Mouse (Mus musculus) heart, adult 8-10 months (tissue): ENCODE results near the gene Cfap74. TPM values are rescaled to one million over a fixed set of nuclear protein-coding genes. Genes with fewer than 3 reads are reported as not detected.

Experiments used
- DNase-seq: peaks from one replicate; pipeline ENCODE4 v3.0.0; 2022; ENCODE audit warnings: low spot score
- total RNA-seq, 4 experiments: library from RNA; stranded (reverse); gene quantifications; 2 replicates each; pipeline ENCODE4 v1.2.4; 2022

The Cfap74 gene
- total RNA-seq, 4 experiments from 2014 or later: 0.19 to 0.38 (median 0.27) TPM

DNA sequence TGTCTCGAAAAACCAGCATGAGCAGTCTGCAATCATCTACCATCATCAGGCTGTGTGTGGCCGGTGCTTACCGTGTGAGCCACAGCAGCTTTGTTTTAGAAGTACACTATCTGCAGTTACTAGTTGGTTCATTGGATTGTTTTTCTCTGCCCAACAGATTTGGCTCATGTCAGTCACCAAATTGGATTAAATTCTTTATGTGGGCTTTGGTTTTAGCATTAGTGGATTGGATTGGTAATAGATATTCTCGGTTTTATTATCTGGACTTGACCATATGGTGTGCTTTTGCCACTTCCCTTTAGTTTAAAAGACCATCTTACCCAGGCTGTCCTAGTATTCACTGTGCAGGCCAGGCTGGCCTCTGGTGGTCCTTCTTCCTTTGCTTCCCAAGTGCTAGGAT, 85.9 kb downstream of the Cfap74 start:
- DNase-seq: no peak

DNA sequence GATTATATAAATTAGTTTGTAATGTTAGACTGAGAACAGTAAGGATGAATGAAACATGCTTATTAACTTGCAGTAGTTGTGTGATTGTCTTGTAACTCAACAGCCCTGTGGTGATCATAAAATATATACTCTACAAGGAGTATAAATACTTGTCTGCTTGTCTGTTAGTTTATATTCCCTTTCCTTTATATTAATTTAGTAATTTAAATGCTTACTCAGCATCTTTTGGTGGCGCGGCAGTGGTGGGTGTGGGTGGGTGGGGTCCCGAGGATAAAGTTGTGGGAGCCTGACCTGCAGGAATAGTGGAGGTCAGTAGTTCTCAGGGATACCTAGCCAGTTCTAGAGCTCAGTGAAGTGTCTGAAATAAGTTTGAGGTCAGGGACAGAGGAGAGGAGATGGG, 89.0 kb downstream of the Cfap74 start:
- no peak for DNase-seq

DNA sequence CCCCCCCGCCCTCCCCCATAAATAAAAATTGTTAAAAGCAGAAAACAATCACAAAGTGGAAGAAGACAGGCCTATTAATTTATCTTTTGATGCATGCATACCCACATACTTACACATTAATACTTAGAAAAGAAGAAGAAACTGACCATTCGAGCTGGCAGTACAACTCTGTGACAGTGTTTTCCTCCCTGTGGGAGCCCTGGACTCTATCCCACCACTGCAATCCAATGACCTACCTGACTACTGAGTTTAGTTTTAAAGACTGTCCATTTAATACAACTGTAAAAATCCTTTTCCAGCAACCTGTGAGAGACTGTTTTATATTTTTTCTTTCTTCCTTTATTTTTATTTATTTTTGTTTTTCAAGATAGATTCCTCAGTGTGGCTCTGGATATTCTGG, 92.1 kb downstream of the Cfap74 start:
- DNase-seq: no peak

DNA sequence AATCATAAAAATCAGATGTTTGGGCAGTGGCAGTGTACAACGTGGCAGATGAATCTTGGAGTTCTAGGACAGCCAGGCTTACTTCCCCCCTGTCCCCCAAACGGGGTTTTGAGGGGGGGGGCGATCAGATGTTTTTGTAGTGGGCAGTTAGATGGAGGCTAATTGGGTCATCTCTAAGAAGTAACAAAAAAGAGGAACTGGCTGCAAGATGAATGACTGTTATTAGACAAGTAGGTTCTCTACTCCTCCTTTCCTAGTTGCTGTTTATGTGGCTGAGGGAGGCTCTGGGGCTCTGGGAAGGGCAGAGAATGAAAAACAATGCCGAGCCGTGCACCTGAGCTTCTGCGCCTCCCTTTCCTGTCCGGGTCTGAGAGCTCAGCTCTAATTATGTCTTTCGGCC, 96.1 kb downstream of the Cfap74 start:
- DNase-seq: no peak

DNA sequence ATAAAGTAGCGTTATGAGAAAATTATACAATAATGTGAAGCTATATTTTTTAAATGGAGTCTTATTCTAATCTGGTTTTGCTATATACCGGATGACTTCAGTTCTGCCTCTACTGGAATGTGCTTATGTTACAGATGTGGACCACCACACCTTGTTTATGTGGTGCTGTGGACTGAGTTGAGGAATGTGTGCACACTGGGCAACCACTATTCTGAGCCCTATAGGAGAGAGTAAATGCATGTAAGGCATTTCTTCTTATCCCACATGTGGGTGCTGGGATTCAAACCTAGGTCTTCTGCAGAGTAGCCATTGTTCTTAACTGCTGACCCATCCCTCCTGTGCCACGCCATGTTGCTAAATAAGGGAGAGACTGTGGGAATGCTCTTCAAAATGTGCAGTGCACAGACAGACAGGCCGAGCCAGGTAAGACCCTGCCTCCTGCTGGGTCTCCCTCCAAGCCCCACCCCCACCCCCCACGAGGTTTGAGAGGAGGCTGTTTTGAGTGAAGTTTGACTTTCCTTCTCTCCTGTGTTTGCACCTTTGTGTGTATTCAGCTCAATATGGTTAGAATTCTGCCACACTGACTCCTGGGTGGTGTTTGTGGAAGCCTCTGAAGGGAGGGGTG, 96.8 kb downstream of the Cfap74 start:
- DNase-seq: no peak

DNA sequence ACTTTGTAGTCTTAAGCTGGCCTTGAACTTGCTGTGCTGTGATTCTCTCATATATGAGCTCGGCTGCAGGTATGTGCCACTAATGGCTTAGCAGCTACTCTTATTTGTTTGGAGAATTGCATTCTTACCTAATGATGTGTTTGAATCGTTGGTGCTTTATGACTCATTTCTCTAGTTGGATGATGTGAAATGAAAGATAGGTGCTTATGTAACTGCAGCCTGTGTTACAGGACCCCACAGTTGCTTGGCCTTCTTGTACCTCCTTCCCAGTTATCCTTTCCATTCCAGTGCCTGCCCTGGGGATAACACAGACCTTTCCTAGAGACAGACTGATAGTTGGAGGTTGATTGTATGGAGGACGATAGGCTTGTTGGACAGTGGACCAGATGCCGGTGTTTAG, 99.6 kb downstream of the Cfap74 start:
- no peak for DNase-seq

DNA sequence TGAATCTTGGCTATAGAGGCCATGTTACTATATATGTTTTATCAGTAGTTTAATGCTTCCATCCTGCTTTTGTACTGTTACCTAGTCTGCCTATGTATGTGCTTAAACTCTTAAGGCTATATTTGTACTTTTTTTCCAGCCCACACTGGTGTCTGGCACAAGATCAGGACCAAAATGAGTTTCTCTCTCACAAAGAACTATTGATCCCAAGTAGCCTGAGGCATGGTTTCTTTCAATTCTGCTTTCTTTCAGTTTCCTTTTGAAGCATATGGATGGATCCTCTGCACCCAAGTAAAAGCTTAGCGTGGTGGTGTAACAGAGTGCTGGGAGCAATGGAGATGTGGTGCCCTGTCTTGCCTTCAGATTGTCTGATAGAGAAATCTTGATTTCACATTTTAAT, 102.0 kb downstream of the Cfap74 start:
- DNase-seq: no peak

DNA sequence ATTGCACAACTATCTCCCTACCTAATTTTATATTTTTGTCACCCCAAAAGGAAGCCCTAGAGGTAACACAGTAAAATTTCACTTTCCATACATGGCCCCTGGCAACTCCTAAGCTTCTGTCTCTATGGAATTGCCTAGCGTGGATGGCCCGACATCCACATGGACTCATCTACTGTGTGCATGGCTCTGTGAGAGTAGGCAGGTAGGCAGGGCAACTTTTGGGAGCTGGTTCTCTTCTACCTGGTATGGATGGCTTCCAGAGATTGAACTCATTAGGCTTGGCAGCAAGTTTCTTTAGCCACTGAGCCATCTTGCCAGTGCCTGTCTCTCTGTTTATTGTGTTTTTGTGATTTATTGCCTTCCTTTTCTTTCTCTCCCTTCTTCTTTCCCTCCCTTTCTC, 105.8 kb downstream of the Cfap74 start:
- no peak for DNase-seq

Other genes with a start within 250 kb of the Cfap74 start
- 10 to 100 TPM; 44.5 to 53.3 (median 49.0) TPM for gene Ski, start 186.6 kb upstream of the Cfap74 start, total RNA-seq
- gene Faap20, start 159.4 kb upstream of the Cfap74 start, total RNA-seq: 10 to 100 TPM; 12.4 to 17.8 (median 15.9) TPM
- 1 to 10 TPM; 4.1 to 7.8 (median 5.5) TPM for gene Prkcz, start 47.8 kb upstream of the Cfap74 start, total RNA-seq
- not detected for gene Gabrd, start 11.1 kb upstream of the Cfap74 start, total RNA-seq
- 1 to 10 TPM; 4.2 to 9.6 (median 6.2) TPM for gene Tmem52, start 59.9 kb downstream of the Cfap74 start, total RNA-seq
- gene Gnb1, start 82.2 kb downstream of the Cfap74 start, total RNA-seq: 100 to 1,000 TPM; 136 to 150 (median 142) TPM
- gene Nadk, start 153.2 kb downstream of the Cfap74 start, total RNA-seq: 10 to 100 TPM; 23.8 to 30.2 (median 29.1) TPM
- gene Slc35e2, start 192.2 kb downstream of the Cfap74 start, total RNA-seq: 1 to 10 TPM; 6.2 to 7.8 (median 6.9) TPM
- 10 to 100 TPM; 29.2 to 37.0 (median 30.2) TPM for gene Cdk11b, start 215.7 kb downstream of the Cfap74 start, total RNA-seq
- not detected for gene Gm10563, start 236.2 kb downstream of the Cfap74 start, total RNA-seq
- gene Mmp23, start 244.2 kb downstream of the Cfap74 start, total RNA-seq: 1 to 10 TPM; 6.7 to 9.0 (median 7.4) TPM